In genomic region chr11:53758033-53758432, GRCm38 (mm10) we compare ENCODE assay signal across 15 mouse cellular contexts. TPM values are rescaled to one million over a fixed set of nuclear protein-coding genes. Genes with fewer than 3 reads are reported as not detected.
DNase-seq lines count a peak whose midpoint lies in the region; ATAC-seq and TF ChIP-seq lines count a peak whose summit lies in the region.
"Not testable (repeated sequence)": the region's sequence is repeated elsewhere in the genome, so short reads cannot be mapped to it uniquely, and the experiment has no call there.
"Had no signal": no experiment of that assay in that cellular context is flagged by ENCODE, and none has a peak within 500 bp of the region (broad histone marks: within the 10 kb centered on the region; RNA-seq: fewer than 3 reads in every experiment).

No protein-coding gene starts in this region.

- H3K27ac ChIP-seq in embryonic fibroblast, embryonic 13.5 days (ENCODE audit: insufficient read depth, low read length); kidney, postnatal 0 days; lung, embryonic 14.5 days (ENCODE audit: low read depth); testis, adult 2 months (ENCODE audit: control insufficient read depth, insufficient read depth, low read depth, low read length): not testable (repeated sequence)
- H3K27ac ChIP-seq in heart, embryonic 10.5 days: 0 out of 2 replicates have a peak overlapping the region, but pooled peaks have one; percentile 43

- DNase-seq in CD4-positive helper T cell, adult 2 months (ENCODE audit: low read depth, low spot score): peak; percentile 49
- DNase-seq in Patski (ENCODE audit: low read depth, low spot score); heart, embryonic 10.5 days (ENCODE audit: low spot score): not testable (repeated sequence)
- DNase-seq in kidney, postnatal 0 days (ENCODE audit: low spot score): peak; percentile 33
- peak; percentile 45 for DNase-seq in lung, embryonic 14.5 days
- peak; percentile 66 for DNase-seq in naive thymus-derived CD4-positive, alpha-beta T cell, adult 2 months (ENCODE audit: low read depth)

- CTCF ChIA-PET in Patski (lab: Charles Lee): interaction anchor here (0.8 to 3.3 kb wide), 10 partner anchors 20 to 97 kb away, joined by 3 to 29 read pairs (median 4); no protein-coding TSS in a partner anchor

- not testable (repeated sequence) for H3K27me3 ChIP-seq in Patski; kidney, postnatal 0 days (ENCODE audit: insufficient read depth, low read length); lung, embryonic 14.5 days (ENCODE audit: insufficient read depth, low read length); testis, adult 2 months (ENCODE audit: control insufficient read depth, insufficient read depth, low read length)
- H3K27me3 ChIP-seq in heart, embryonic 10.5 days (ENCODE audit: insufficient read depth, poor library complexity, severe bottlenecking): peaks cover 12% of the 10 kb centered on the region

- peaks cover 14% of the 10 kb centered on the region; the same call in 1 of the 2 replicates for H3K4me1 ChIP-seq in embryonic fibroblast, embryonic 13.5 days (ENCODE audit: control insufficient read depth, insufficient read depth, low read length)
- peaks cover 44% of the 10 kb centered on the region for H3K4me1 ChIP-seq in heart, embryonic 10.5 days
- peaks cover 30% of the 10 kb centered on the region for H3K4me1 ChIP-seq in kidney, postnatal 0 days (replicated peaks; ENCODE audit: insufficient read depth, low read length)
- peaks cover 33% of the 10 kb centered on the region for H3K4me1 ChIP-seq in lung, embryonic 14.5 days (ENCODE audit: insufficient read depth)
- not testable (repeated sequence) for H3K4me1 ChIP-seq in testis, adult 2 months (ENCODE audit: control insufficient read depth, insufficient read depth, low read length)

- not testable (repeated sequence) for ATAC-seq in Patski; kidney, postnatal 0 days (replicated peaks; ENCODE audit: low FRiP score, low read depth); lung, embryonic 14.5 days (ENCODE audit: insufficient read depth)

- not testable (repeated sequence) for H3K4me2 ChIP-seq in kidney, postnatal 0 days (ENCODE audit: low read length); lung, embryonic 14.5 days

- 76% methylated on average over 9 of the region's 9 CpGs for WGBS in heart, embryonic 10.5 days
- 74% methylated on average over 9 of the region's 9 CpGs for WGBS in kidney, postnatal 0 days
- whole genome bisulfite sequencing in lung, embryonic 14.5 days: 80% methylated on average over 9 of the region's 9 CpGs

- peak; percentile 68 for TF ChIP-seq CTCF in Patski (IDR thresholded peaks at IDR 0.05)
- TF ChIP-seq CTCF in embryonic fibroblast, embryonic 13.5 days (IDR thresholded peaks at IDR 0.05; ENCODE audit: borderline replicate concordance, insufficient read depth, low read length): peak; percentile 43; the same call in 1 of the 2 replicates
- peak; percentile 59; the same call in 1 of the 2 replicates for TF ChIP-seq CTCF in kidney, postnatal 0 days (IDR thresholded peaks at IDR 0.05; ENCODE audit: low read depth)
- peak; percentile 54 for TF ChIP-seq CTCF in lung, embryonic 14.5 days (IDR thresholded peaks at IDR 0.05; ENCODE audit: low read depth)
- TF ChIP-seq CTCF in testis, adult 2 months (IDR thresholded peaks at IDR 0.05; ENCODE audit: control insufficient read depth, insufficient read depth, insufficient replicate concordance, low read depth, low read length): peak; percentile 25; the same call in 1 of the 2 replicates

- H3K36me3 ChIP-seq in heart, embryonic 10.5 days; kidney, postnatal 0 days (ENCODE audit: insufficient read depth, low read length); lung, embryonic 14.5 days (ENCODE audit: insufficient read depth); testis, adult 2 months (ENCODE audit: control insufficient read depth, insufficient read depth, low read length): not testable (repeated sequence)

- not testable (repeated sequence) for TF ChIP-seq POLR2A in embryonic fibroblast, embryonic 13.5 days (IDR thresholded peaks at IDR 0.05; ENCODE audit: low read depth, low read length); testis, adult 2 months (IDR thresholded peaks at IDR 0.05; ENCODE audit: control insufficient read depth, low read depth, low read length)

- H3K4me3 ChIP-seq in embryonic fibroblast, embryonic 13.5 days (ENCODE audit: insufficient read depth, low read length); heart, embryonic 10.5 days; kidney, postnatal 0 days (replicated peaks; ENCODE audit: low read depth, low read length); lung, embryonic 14.5 days (ENCODE audit: low read depth, low read length); testis, adult 2 months (ENCODE audit: control insufficient read depth, low read depth, low read length): not testable (repeated sequence)

- H3K9me3 ChIP-seq in heart, embryonic 10.5 days; kidney, postnatal 0 days (replicated peaks; ENCODE audit: low read length); lung, embryonic 14.5 days (ENCODE audit: low read depth, low read length): not testable (repeated sequence)

- POLR2A ChIA-PET in Patski (lab: Charles Lee): interaction anchor here (0.5 kb wide), 1 partner anchor 129 kb away, joined by 4 read pairs; no protein-coding TSS in a partner anchor

- H3K9ac ChIP-seq in kidney, postnatal 0 days (ENCODE audit: low read depth, low read length); lung, embryonic 14.5 days: not testable (repeated sequence)

- in situ Hi-C loops in Patski (cut with MboI; ENCODE audit: low pct_unique_long_range_greater_than_20kb): not testable (repeated sequence)

RNA-seq across cellular contexts. Expression of gene Irf1, which starts 11.8 kb away (rescaled TPM):
- 30.7 TPM for polyA plus RNA-seq in Patski (2021)
- 19.7 and 35.1 TPM in 2 replicates for polyA plus RNA-seq in embryonic fibroblast, embryonic 13.5 days (2011; ENCODE audit: insufficient read length, low read depth, missing spikeins)
- 7.9 TPM in 2 replicates for polyA plus RNA-seq in heart, embryonic 10.5 days (2016; fragmentation: Nextera tagmentation; extraction: Ambion mirVana)
- polyA plus RNA-seq in kidney, postnatal 0 days (2015; fragmentation: Nextera tagmentation; extraction: Ambion mirVana): 14.0 and 17.9 TPM in 2 replicates
- 17.3 and 17.9 TPM in 2 replicates for polyA plus RNA-seq in lung, embryonic 14.5 days (2014; fragmentation: Nextera tagmentation; extraction: Ambion mirVana)
- polyA plus RNA-seq in testis, adult 2 months (2012; rRNA removed): 3.4 TPM in 2 replicates

RNA-seq across cellular contexts. Expression of gene Gm17334, which starts 15.0 kb away (rescaled TPM):
- 0.44 TPM for polyA plus RNA-seq in Patski (2021)
- polyA plus RNA-seq in embryonic fibroblast, embryonic 13.5 days (2011; ENCODE audit: insufficient read length, low read depth, missing spikeins): not detected in 2 replicates
- not detected in 2 replicates for polyA plus RNA-seq in heart, embryonic 10.5 days (2016; fragmentation: Nextera tagmentation; extraction: Ambion mirVana)
- polyA plus RNA-seq in kidney, postnatal 0 days (2015; fragmentation: Nextera tagmentation; extraction: Ambion mirVana): 0.20 and 0.21 TPM in 2 replicates
- 0.22 and 0.28 TPM in 2 replicates for polyA plus RNA-seq in lung, embryonic 14.5 days (2014; fragmentation: Nextera tagmentation; extraction: Ambion mirVana)
- not detected in 2 replicates for polyA plus RNA-seq in testis, adult 2 months (2012; rRNA removed)
- polyA plus RNA-seq: embryonic facial prominence, embryonic 11.5 days; G1E; heart, embryonic 14.5 days; hindbrain, embryonic 10.5 days; midbrain, embryonic 13.5 days; neural tube, embryonic 11.5 days had no signal

RNA-seq across cellular contexts. Expression of gene Il5, which starts 37.4 kb away (rescaled TPM):
- polyA plus RNA-seq in Patski (2021): not detected
- not detected in 2 replicates for polyA plus RNA-seq in embryonic fibroblast, embryonic 13.5 days (2011; ENCODE audit: insufficient read length, low read depth, missing spikeins)
- not detected in 2 replicates for polyA plus RNA-seq in heart, embryonic 10.5 days (2016; fragmentation: Nextera tagmentation; extraction: Ambion mirVana)
- polyA plus RNA-seq in kidney, postnatal 0 days (2015; fragmentation: Nextera tagmentation; extraction: Ambion mirVana): not detected in 2 replicates
- polyA plus RNA-seq in lung, embryonic 14.5 days (2014; fragmentation: Nextera tagmentation; extraction: Ambion mirVana): not detected in 2 replicates
- 0.23 and 0.27 TPM in 2 replicates for polyA plus RNA-seq in testis, adult 2 months (2012; rRNA removed)
- polyA plus RNA-seq: embryonic facial prominence, embryonic 11.5 days; G1E; heart, embryonic 14.5 days; hindbrain, embryonic 10.5 days; intestine, embryonic 14.5 days; midbrain, embryonic 13.5 days; neural tube, embryonic 11.5 days had no signal

RNA-seq across cellular contexts. Expression of gene Rad50, which starts 50.9 kb away (rescaled TPM):
- 20.9 TPM for polyA plus RNA-seq in Patski (2021)
- polyA plus RNA-seq in embryonic fibroblast, embryonic 13.5 days (2011; ENCODE audit: insufficient read length, low read depth, missing spikeins): 25.8 and 31.7 TPM in 2 replicates
- polyA plus RNA-seq in heart, embryonic 10.5 days (2016; fragmentation: Nextera tagmentation; extraction: Ambion mirVana): 22.0 and 26.5 TPM in 2 replicates
- polyA plus RNA-seq in kidney, postnatal 0 days (2015; fragmentation: Nextera tagmentation; extraction: Ambion mirVana): 21.3 and 21.6 TPM in 2 replicates
- 29.3 and 32.3 TPM in 2 replicates for polyA plus RNA-seq in lung, embryonic 14.5 days (2014; fragmentation: Nextera tagmentation; extraction: Ambion mirVana)
- polyA plus RNA-seq in testis, adult 2 months (2012; rRNA removed): 3.0 and 3.2 TPM in 2 replicates
